Mouse (Mus musculus): Measurements from ENCODE around the gene Nectin1. TPM values are rescaled to one million over a fixed set of nuclear protein-coding genes. Genes with fewer than 3 reads are reported as not detected.

Gene Nectin1
- polyA plus RNA-seq, 1 experiment from 2014 or later: 3.3 TPM

DNA sequence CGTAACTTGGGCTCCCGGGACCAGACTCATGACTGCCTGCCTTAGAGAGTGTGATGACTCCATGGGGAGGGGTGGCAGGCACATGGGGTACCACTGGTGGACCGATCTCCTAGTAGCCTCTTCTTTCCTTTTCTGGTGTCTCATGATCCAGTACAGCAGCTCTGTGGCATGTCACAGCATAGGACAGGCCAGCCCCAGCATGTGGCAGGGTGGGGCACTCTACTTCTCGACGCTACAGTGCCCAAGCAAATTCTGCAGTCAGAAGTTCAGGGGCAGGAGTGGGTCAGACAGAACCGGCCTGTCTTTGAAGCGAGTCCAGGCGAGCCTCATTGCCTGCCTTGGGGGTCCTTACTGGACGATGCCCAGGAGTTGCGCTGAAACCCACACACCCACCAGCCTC is 13.4 kb downstream of the Nectin1 start:
- 69% methylated on average over 10 of the region's 10 CpGs for WGBS
- peaks cover 38% of the 10 kb centered on the region for H3K4me1 ChIP-seq (ENCODE audit: control insufficient read depth, insufficient read depth, low read length)
- ATAC-seq: no peak
- no peak overlapping the region for H3K27ac ChIP-seq (ENCODE audit: low read length)
- H3K36me3 ChIP-seq (ENCODE audit: control insufficient read depth, insufficient read depth, low read length): no peaks in the 10 kb centered on the region
- H3K4me2 ChIP-seq (ENCODE audit: low read depth, low read length): no peak overlapping the region
- H3K4me3 ChIP-seq (ENCODE audit: low read length): no peak overlapping the region
- H3K27me3 ChIP-seq (replicated peaks; ENCODE audit: control insufficient read depth, insufficient read depth, low read length): no peaks in the 10 kb centered on the region
- no peaks in the 10 kb centered on the region for H3K9me3 ChIP-seq (ENCODE audit: control insufficient read depth, low read length)
- no peak overlapping the region for H3K9ac ChIP-seq (ENCODE audit: low read depth, low read length)

GRCm38 (mm10) chr9:43757972-43758965 is 14.5 kb downstream of the Nectin1 start:
- Histone ChIP-seq H3K27ac (ENCODE audit: low read length) (peak overlapping the region; percentile 72), H3K27me3 (replicated peaks; ENCODE audit: control insufficient read depth, insufficient read depth, low read length) (no peaks in the 10 kb centered on the region), H3K36me3 (ENCODE audit: control insufficient read depth, insufficient read depth, low read length) (no peaks in the 10 kb centered on the region), H3K9ac (ENCODE audit: low read depth, low read length) (0 out of 2 replicates have a peak overlapping the region, but pooled peaks have one; percentile 10), H3K9me3 (ENCODE audit: control insufficient read depth, low read length) (no peaks in the 10 kb centered on the region), H3K4me1 (ENCODE audit: control insufficient read depth, insufficient read depth, low read length) (peaks cover 39% of the 10 kb centered on the region), H3K4me2 (ENCODE audit: low read depth, low read length) (0 out of 2 replicates have a peak overlapping the region, but pooled peaks have one; percentile 16), H3K4me3 (ENCODE audit: low read length) (no peak overlapping the region)
- WGBS: 53% methylated on average over 5 of the region's 5 CpGs
- peak; percentile 38 for ATAC-seq

- no peak overlapping the region for H3K27ac ChIP-seq (ENCODE audit: low read length)
- no peak overlapping the region for H3K4me3 ChIP-seq (ENCODE audit: low read length)
- no peaks in the 10 kb centered on the region for H3K36me3 ChIP-seq (ENCODE audit: control insufficient read depth, insufficient read depth, low read length)
- H3K9ac ChIP-seq (ENCODE audit: low read depth, low read length): no peak overlapping the region
- peaks cover 37% of the 10 kb centered on the region for H3K4me1 ChIP-seq (ENCODE audit: control insufficient read depth, insufficient read depth, low read length)
- ATAC-seq: no peak
- no peaks in the 10 kb centered on the region for H3K27me3 ChIP-seq (replicated peaks; ENCODE audit: control insufficient read depth, insufficient read depth, low read length)
- no peak overlapping the region for H3K4me2 ChIP-seq (ENCODE audit: low read depth, low read length)
- no peaks in the 10 kb centered on the region for H3K9me3 ChIP-seq (ENCODE audit: control insufficient read depth, low read length)
- 82% methylated on average over 12 of the region's 12 CpGs for WGBS
Measured at GRCm38 (mm10) chr9:43760078-43760477, 16.3 kb downstream of the Nectin1 start.

GRCm38 (mm10) chr9:43761181-43761820 is 17.5 kb downstream of the Nectin1 start:
- Histone ChIP-seq H3K4me1 (ENCODE audit: control insufficient read depth, insufficient read depth, low read length) (peaks cover 34% of the 10 kb centered on the region), H3K4me3 (ENCODE audit: low read length) (no peak overlapping the region), H3K9ac (ENCODE audit: low read depth, low read length) (0 out of 2 replicates have a peak overlapping the region, but pooled peaks have one; percentile 14), H3K27ac (ENCODE audit: low read length) (no peak overlapping the region), H3K9me3 (ENCODE audit: control insufficient read depth, low read length) (no peaks in the 10 kb centered on the region), H3K36me3 (ENCODE audit: control insufficient read depth, insufficient read depth, low read length) (no peaks in the 10 kb centered on the region), H3K4me2 (ENCODE audit: low read depth, low read length) (no peak overlapping the region), H3K27me3 (replicated peaks; ENCODE audit: control insufficient read depth, insufficient read depth, low read length) (no peaks in the 10 kb centered on the region)
- no peak for ATAC-seq
- WGBS: 67% methylated on average over 5 of the region's 5 CpGs

- Histone ChIP-seq H3K9me3 (ENCODE audit: control insufficient read depth, low read length) (no peaks in the 10 kb centered on the region), H3K4me2 (ENCODE audit: low read depth, low read length) (no peak overlapping the region), H3K27me3 (replicated peaks; ENCODE audit: control insufficient read depth, insufficient read depth, low read length) (no peaks in the 10 kb centered on the region), H3K4me1 (ENCODE audit: control insufficient read depth, insufficient read depth, low read length) (peaks cover 34% of the 10 kb centered on the region), H3K4me3 (ENCODE audit: low read length) (no peak overlapping the region), H3K9ac (ENCODE audit: low read depth, low read length) (0 out of 2 replicates have a peak overlapping the region, but pooled peaks have one; percentile 14), H3K36me3 (ENCODE audit: control insufficient read depth, insufficient read depth, low read length) (no peaks in the 10 kb centered on the region), H3K27ac (ENCODE audit: low read length) (no peak overlapping the region)
- peak; percentile 53 for ATAC-seq
- WGBS: 51% methylated on average over 3 of the region's 3 CpGs
Measured at GRCm38 (mm10) chr9:43761941-43762340, 18.2 kb downstream of the Nectin1 start.

GRCm38 (mm10) chr9:43765419-43766179 is 21.8 kb downstream of the Nectin1 start:
- no peak for ATAC-seq
- no peaks in the 10 kb centered on the region for H3K9me3 ChIP-seq (ENCODE audit: control insufficient read depth, low read length)
- no peak overlapping the region for H3K9ac ChIP-seq (ENCODE audit: low read depth, low read length)
- H3K36me3 ChIP-seq (ENCODE audit: control insufficient read depth, insufficient read depth, low read length): no peaks in the 10 kb centered on the region
- 59% methylated on average over 14 of the region's 14 CpGs for WGBS
- peaks cover 13% of the 10 kb centered on the region for H3K4me1 ChIP-seq (ENCODE audit: control insufficient read depth, insufficient read depth, low read length)
- no peak overlapping the region for H3K4me2 ChIP-seq (ENCODE audit: low read depth, low read length)
- H3K4me3 ChIP-seq (ENCODE audit: low read length): no peak overlapping the region
- H3K27me3 ChIP-seq (replicated peaks; ENCODE audit: control insufficient read depth, insufficient read depth, low read length): no peaks in the 10 kb centered on the region
- H3K27ac ChIP-seq (ENCODE audit: low read length): no peak overlapping the region

GRCm38 (mm10) chr9:43768779-43769178 is 25.0 kb downstream of the Nectin1 start:
- Histone ChIP-seq H3K27ac (ENCODE audit: low read length) (no peak overlapping the region), H3K36me3 (ENCODE audit: control insufficient read depth, insufficient read depth, low read length) (no peaks in the 10 kb centered on the region), H3K4me2 (ENCODE audit: low read depth, low read length) (no peak overlapping the region), H3K4me3 (ENCODE audit: low read length) (no peak overlapping the region), H3K9ac (ENCODE audit: low read depth, low read length) (no peak overlapping the region), H3K9me3 (ENCODE audit: control insufficient read depth, low read length) (no peaks in the 10 kb centered on the region), H3K4me1 (ENCODE audit: control insufficient read depth, insufficient read depth, low read length) (peaks cover 3% of the 10 kb centered on the region; the same call in 1 of the 2 replicates), H3K27me3 (replicated peaks; ENCODE audit: control insufficient read depth, insufficient read depth, low read length) (no peaks in the 10 kb centered on the region)
- no peak for ATAC-seq
- WGBS: 42% methylated on average over 4 of the region's 4 CpGs

GRCm38 (mm10) chr9:43769228-43769627 is 25.4 kb downstream of the Nectin1 start:
- H3K4me1 ChIP-seq (ENCODE audit: control insufficient read depth, insufficient read depth, low read length): peaks cover 3% of the 10 kb centered on the region; the same call in 1 of the 2 replicates
- H3K36me3 ChIP-seq (ENCODE audit: control insufficient read depth, insufficient read depth, low read length): no peaks in the 10 kb centered on the region
- no peak overlapping the region for H3K9ac ChIP-seq (ENCODE audit: low read depth, low read length)
- no peaks in the 10 kb centered on the region for H3K9me3 ChIP-seq (ENCODE audit: control insufficient read depth, low read length)
- no peak overlapping the region for H3K4me2 ChIP-seq (ENCODE audit: low read depth, low read length)
- WGBS: 81% methylated on average over 7 of the region's 7 CpGs
- ATAC-seq: no peak
- no peak overlapping the region for H3K4me3 ChIP-seq (ENCODE audit: low read length)
- no peaks in the 10 kb centered on the region for H3K27me3 ChIP-seq (replicated peaks; ENCODE audit: control insufficient read depth, insufficient read depth, low read length)
- no peak overlapping the region for H3K27ac ChIP-seq (ENCODE audit: low read length)

DNA sequence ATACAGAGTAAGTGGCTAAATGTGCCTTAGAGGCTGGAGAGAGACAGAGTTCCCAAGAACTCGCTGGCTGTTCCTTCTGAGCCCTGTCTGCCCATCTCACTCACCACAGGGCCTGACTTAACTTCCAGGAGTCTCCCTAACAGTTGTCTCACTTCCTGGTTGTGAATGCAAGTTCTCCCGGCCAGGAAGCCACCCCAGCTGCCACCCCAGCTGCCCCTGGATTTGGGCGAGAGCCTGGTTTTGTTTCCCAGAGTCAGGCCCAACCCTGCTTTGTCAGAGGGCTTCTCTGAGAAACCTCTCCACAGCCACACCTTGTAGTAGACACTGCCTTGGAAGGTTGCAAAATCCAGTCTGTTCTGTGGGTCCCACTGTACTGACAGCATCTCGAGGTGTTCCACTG is 26.2 kb downstream of the Nectin1 start:
- Histone ChIP-seq H3K9me3 (ENCODE audit: control insufficient read depth, low read length) (no peaks in the 10 kb centered on the region), H3K4me2 (ENCODE audit: low read depth, low read length) (no peak overlapping the region), H3K9ac (ENCODE audit: low read depth, low read length) (no peak overlapping the region), H3K4me1 (ENCODE audit: control insufficient read depth, insufficient read depth, low read length) (peaks cover 3% of the 10 kb centered on the region; the same call in 1 of the 2 replicates), H3K4me3 (ENCODE audit: low read length) (no peak overlapping the region), H3K36me3 (ENCODE audit: control insufficient read depth, insufficient read depth, low read length) (no peaks in the 10 kb centered on the region), H3K27ac (ENCODE audit: low read length) (no peak overlapping the region), H3K27me3 (replicated peaks; ENCODE audit: control insufficient read depth, insufficient read depth, low read length) (no peaks in the 10 kb centered on the region)
- no peak for ATAC-seq
- WGBS: 79% methylated on average over 4 of the region's 4 CpGs

All from intestine, embryonic 16.5 days (tissue).